Mouse (Mus musculus): Measurements from ENCODE around the gene D430041D05Rik. TPM values are rescaled to one million over a fixed set of nuclear protein-coding genes. Genes with fewer than 3 reads are reported as not detected.

Gene D430041D05Rik
- polyA plus RNA-seq, 1 experiment from 2014 or later, result 0.97 TPM

DNA sequence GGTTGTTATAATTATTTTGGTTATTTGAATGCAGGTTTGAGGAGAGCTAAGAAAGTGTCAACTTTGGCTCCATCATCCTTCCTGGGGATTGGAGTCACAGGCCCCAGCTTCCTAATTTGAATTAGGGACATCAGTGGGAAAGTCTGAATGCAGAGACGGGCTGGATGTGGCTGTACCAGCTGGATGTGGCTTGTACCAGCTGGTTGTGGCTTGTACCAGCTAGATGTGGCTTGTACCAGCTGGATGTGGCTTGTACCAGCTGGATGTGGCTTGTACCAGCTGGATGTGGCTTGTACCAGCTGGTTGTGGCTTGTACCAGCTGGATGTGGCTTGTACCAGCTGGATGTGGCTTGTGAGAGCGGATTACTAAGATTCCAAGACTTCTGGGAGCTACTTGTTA is 8.6 kb upstream of the D430041D05Rik start:
- Histone ChIP-seq H3K4me2 (ENCODE audit: low read depth, severe bottlenecking) (no peak overlapping the region), H3K27ac (replicated peaks; ENCODE audit: low read depth, low read length) (no peak overlapping the region), H3K4me1 (ENCODE audit: control insufficient read depth, insufficient read depth, low read length) (no peaks in the 10 kb centered on the region), H3K36me3 (ENCODE audit: control insufficient read depth, insufficient read depth, low read length) (no peaks in the 10 kb centered on the region), H3K27me3 (ENCODE audit: control insufficient read depth, insufficient read depth, low read length) (no peaks in the 10 kb centered on the region), H3K9me3 (ENCODE audit: control insufficient read depth, low read length) (no peaks in the 10 kb centered on the region), H3K9ac (ENCODE audit: low read length) (no peak overlapping the region), H3K4me3 (ENCODE audit: low read depth, low read length) (no peak overlapping the region)
- ATAC-seq (ENCODE audit: insufficient number of reproducible peaks, low FRiP score, low TSS enrichment, low read depth) (no peak), DNase-seq (ENCODE audit: low spot score) (no peak)
- 76% methylated on average over 2 of the region's 2 CpGs for WGBS

DNA sequence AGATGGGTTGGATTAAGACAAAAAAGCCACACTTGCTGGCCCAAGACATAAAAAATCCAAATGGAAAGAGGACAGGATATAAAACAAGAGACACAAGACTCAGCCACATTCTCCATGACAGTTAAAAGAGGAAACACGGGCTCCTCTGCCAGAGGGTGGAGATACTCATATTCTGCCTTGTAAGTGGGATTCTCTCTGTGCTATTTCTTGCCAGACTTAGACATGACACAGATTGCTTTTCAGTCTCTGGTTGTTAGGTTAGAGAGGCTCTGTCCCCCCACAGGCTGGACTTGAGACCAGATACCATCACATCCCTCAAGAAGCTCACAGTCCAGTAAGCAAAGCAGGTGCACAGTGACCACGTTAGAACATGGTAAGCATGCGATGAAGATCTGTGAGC is 2.2 kb upstream of the D430041D05Rik start:
- WGBS, result 83% methylated on average over 3 of the region's 3 CpGs
- no peak overlapping the region for H3K9ac ChIP-seq (ENCODE audit: low read length)
- H3K4me3 ChIP-seq (ENCODE audit: low read depth, low read length), result no peak overlapping the region
- DNase-seq (ENCODE audit: low spot score) (no peak), ATAC-seq (ENCODE audit: insufficient number of reproducible peaks, low FRiP score, low TSS enrichment, low read depth) (no peak)
- H3K27me3 ChIP-seq (ENCODE audit: control insufficient read depth, insufficient read depth, low read length), result peaks cover 31% of the 10 kb centered on the region
- H3K36me3 ChIP-seq (ENCODE audit: control insufficient read depth, insufficient read depth, low read length), result no peaks in the 10 kb centered on the region
- H3K9me3 ChIP-seq (ENCODE audit: control insufficient read depth, low read length), result no peaks in the 10 kb centered on the region
- H3K4me1 ChIP-seq (ENCODE audit: control insufficient read depth, insufficient read depth, low read length), result 0 out of 2 replicates have a peak, but pooled peaks cover 3% of the 10 kb centered on the region
- no peak overlapping the region for H3K4me2 ChIP-seq (ENCODE audit: low read depth, severe bottlenecking)
- no peak overlapping the region for H3K27ac ChIP-seq (replicated peaks; ENCODE audit: low read depth, low read length)

DNA sequence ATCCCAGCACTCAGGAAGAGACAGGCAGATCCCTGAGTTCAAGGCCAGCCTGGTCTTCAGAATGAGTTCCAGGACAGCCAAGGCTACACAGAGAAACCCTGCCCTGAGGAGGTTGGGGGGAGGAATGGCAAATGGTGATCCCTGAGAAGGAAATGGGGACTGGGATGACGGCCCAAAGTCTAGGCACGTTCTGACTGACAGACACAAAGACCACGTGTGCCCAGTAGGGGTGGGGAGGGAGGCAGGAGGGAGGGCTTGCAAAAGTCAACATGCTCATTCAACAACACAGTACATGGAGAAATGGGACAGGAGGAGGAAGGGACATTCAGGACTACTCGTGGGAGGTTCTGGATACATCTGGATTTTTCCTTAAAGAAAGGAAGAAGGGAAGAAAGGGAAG is 1.7 kb upstream of the D430041D05Rik start:
- H3K4me2 ChIP-seq (ENCODE audit: low read depth, severe bottlenecking), result no peak overlapping the region
- no peaks in the 10 kb centered on the region for H3K36me3 ChIP-seq (ENCODE audit: control insufficient read depth, insufficient read depth, low read length)
- H3K9ac ChIP-seq (ENCODE audit: low read length), result no peak overlapping the region
- WGBS, result 28% methylated on average over 4 of the region's 4 CpGs
- 0 out of 2 replicates have a peak, but pooled peaks cover 3% of the 10 kb centered on the region for H3K4me1 ChIP-seq (ENCODE audit: control insufficient read depth, insufficient read depth, low read length)
- H3K4me3 ChIP-seq (ENCODE audit: low read depth, low read length), result no peak overlapping the region
- H3K27ac ChIP-seq (replicated peaks; ENCODE audit: low read depth, low read length), result no peak overlapping the region
- peaks cover 35% of the 10 kb centered on the region for H3K27me3 ChIP-seq (ENCODE audit: control insufficient read depth, insufficient read depth, low read length)
- DNase-seq (ENCODE audit: low spot score), result no peak
- no peaks in the 10 kb centered on the region for H3K9me3 ChIP-seq (ENCODE audit: control insufficient read depth, low read length)
- ATAC-seq (ENCODE audit: insufficient number of reproducible peaks, low FRiP score, low TSS enrichment, low read depth), result no peak

DNA sequence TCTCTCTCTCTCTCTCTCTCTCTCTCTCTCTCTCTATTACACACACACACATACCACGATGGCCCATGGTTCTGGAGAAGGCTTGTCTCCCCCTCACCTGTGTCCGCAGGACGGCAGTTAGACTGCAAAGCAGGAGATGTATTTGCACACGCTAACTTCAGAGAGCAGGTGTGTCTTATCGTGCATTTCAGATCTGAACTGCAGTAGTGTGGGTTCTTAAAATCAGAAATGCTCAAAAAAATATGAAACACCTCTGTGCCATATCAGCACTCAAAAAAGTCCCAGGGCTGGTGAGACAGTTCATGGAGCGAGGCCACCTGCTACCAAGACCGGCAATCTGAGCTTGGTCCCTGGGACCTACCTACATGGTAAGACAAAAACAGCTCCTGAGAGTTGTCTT is 993 bp upstream of the D430041D05Rik start:
- 0 out of 2 replicates have a peak, but pooled peaks cover 3% of the 10 kb centered on the region for H3K4me1 ChIP-seq (ENCODE audit: control insufficient read depth, insufficient read depth, low read length)
- DNase-seq (ENCODE audit: low spot score), result no peak
- H3K27ac ChIP-seq (replicated peaks; ENCODE audit: low read depth, low read length), result no peak overlapping the region
- WGBS, result 83% methylated on average over 7 of the region's 7 CpGs
- no peaks in the 10 kb centered on the region for H3K9me3 ChIP-seq (ENCODE audit: control insufficient read depth, low read length)
- no peak overlapping the region for H3K9ac ChIP-seq (ENCODE audit: low read length)
- H3K4me3 ChIP-seq (ENCODE audit: low read depth, low read length), result no peak overlapping the region
- no peak for ATAC-seq (ENCODE audit: insufficient number of reproducible peaks, low FRiP score, low TSS enrichment, low read depth)
- H3K36me3 ChIP-seq (ENCODE audit: control insufficient read depth, insufficient read depth, low read length), result no peaks in the 10 kb centered on the region
- peaks cover 38% of the 10 kb centered on the region for H3K27me3 ChIP-seq (ENCODE audit: control insufficient read depth, insufficient read depth, low read length)
- no peak overlapping the region for H3K4me2 ChIP-seq (ENCODE audit: low read depth, severe bottlenecking)

DNA sequence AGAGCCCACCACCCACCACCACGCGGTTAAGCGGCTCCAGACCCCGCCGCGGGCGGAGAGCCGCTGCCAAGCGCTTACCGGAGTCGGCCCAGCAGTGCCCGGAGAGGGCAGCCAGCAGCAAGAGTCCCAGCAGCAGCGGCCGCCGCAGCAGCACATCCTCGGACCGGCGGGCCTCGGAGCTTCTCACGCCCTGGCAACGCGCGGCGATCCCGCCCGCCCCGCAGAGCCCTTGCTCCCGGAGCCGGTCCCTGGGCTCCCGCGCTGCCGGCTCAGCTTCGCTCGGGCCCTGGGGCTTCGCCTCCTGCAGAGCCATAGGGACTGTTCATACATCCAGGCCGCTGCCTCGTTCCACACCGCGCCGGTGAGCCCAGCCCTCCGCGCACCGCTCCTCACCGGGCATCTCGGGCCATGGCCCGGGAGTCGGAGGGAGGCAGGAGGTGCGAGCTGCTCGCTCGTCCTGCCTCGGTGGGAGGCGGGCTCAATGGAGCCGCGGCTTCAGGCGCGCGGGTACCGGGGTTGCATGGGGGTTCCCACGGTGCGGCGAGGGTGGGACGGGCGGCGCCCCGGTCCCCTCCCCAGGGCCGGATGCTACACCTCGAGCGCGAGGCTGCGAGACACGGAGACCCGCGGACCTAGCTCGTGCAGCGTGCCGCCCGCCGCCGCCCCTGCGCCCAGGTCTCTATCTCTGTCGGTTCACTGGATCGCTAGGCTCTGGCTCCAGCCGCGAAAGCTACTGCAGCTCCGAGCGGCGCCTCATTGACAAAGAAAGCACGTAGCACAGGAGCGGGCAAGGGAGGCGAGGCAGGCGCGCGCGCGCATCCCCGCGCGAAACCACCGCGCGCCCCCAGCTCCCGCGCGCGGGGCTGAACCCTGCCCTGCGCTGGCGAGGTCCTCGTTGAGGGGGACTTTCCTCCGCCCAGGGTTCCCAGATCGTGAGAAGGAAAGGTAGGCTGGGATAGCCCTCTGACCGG is 677 bp downstream of the D430041D05Rik start:
- Histone ChIP-seq H3K4me1 (ENCODE audit: control insufficient read depth, insufficient read depth, low read length) (0 out of 2 replicates have a peak, but pooled peaks cover 3% of the 10 kb centered on the region), H3K36me3 (ENCODE audit: control insufficient read depth, insufficient read depth, low read length) (no peaks in the 10 kb centered on the region), H3K4me3 (ENCODE audit: low read depth, low read length) (peak overlapping the region; percentile 62), H3K9ac (ENCODE audit: low read length) (peak overlapping the region; percentile 66), H3K4me2 (ENCODE audit: low read depth, severe bottlenecking) (peak overlapping the region; percentile 99), H3K9me3 (ENCODE audit: control insufficient read depth, low read length) (no peaks in the 10 kb centered on the region), H3K27me3 (ENCODE audit: control insufficient read depth, insufficient read depth, low read length) (peaks cover 38% of the 10 kb centered on the region), H3K27ac (replicated peaks; ENCODE audit: low read depth, low read length) (no peak overlapping the region)
- under 1% methylated on average over 107 of the region's 111 CpGs for WGBS
- DNase-seq (ENCODE audit: low spot score) (peak; percentile 65), ATAC-seq (ENCODE audit: insufficient number of reproducible peaks, low FRiP score, low TSS enrichment, low read depth) (peak; percentile 65)

DNA sequence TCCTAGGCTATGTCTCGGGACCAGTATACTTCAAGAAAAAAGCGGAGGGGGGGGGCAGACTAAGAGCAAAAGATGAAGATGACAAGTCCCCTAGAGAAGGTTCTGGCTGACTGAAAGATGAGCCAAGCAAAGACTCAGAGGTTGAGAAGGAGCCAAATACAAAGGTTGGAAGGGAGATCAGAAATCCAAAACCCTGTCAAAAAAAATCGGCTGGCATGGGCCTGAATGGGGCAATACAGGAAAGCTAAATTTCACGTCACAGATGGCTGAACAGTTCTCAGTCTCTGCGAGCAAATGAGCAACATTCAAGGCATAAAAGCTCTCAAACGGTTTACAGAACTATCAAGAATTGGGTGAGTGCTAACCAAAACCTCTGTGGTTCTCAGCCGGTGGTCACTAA is 2.5 kb downstream of the D430041D05Rik start:
- no peaks in the 10 kb centered on the region for H3K36me3 ChIP-seq (ENCODE audit: control insufficient read depth, insufficient read depth, low read length)
- H3K9me3 ChIP-seq (ENCODE audit: control insufficient read depth, low read length), result no peaks in the 10 kb centered on the region
- 0 out of 2 replicates have a peak, but pooled peaks cover 3% of the 10 kb centered on the region for H3K4me1 ChIP-seq (ENCODE audit: control insufficient read depth, insufficient read depth, low read length)
- peaks cover 38% of the 10 kb centered on the region for H3K27me3 ChIP-seq (ENCODE audit: control insufficient read depth, insufficient read depth, low read length)
- no peak overlapping the region for H3K4me2 ChIP-seq (ENCODE audit: low read depth, severe bottlenecking)
- no peak for DNase-seq (ENCODE audit: low spot score)
- H3K4me3 ChIP-seq (ENCODE audit: low read depth, low read length), result no peak overlapping the region
- no peak overlapping the region for H3K9ac ChIP-seq (ENCODE audit: low read length)
- no peak overlapping the region for H3K27ac ChIP-seq (replicated peaks; ENCODE audit: low read depth, low read length)
- no peak for ATAC-seq (ENCODE audit: insufficient number of reproducible peaks, low FRiP score, low TSS enrichment, low read depth)
- 71% methylated on average over 7 of the region's 7 CpGs for WGBS

DNA sequence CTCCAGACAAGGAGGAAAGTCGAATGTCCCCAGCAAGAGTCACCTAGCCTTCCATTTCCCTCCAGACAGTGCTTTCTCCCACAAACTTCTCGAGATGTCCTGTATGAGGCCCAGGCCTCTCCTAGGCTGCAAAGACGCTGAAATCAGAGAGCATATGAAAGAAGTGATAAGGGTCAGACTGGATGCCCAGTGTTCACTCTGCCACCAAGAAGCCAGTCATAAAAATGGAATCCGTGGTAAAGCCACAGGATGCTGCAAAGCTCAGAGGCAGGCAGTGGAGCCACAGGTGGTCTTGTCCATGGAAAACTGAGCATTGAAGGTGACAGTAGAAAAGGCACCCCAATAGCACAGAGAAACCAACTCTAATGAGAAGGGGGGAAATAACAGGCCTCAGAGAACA is 2.9 kb downstream of the D430041D05Rik start:
- Histone ChIP-seq H3K4me2 (ENCODE audit: low read depth, severe bottlenecking) (no peak overlapping the region), H3K27ac (replicated peaks; ENCODE audit: low read depth, low read length) (no peak overlapping the region), H3K27me3 (ENCODE audit: control insufficient read depth, insufficient read depth, low read length) (peaks cover 38% of the 10 kb centered on the region), H3K36me3 (ENCODE audit: control insufficient read depth, insufficient read depth, low read length) (no peaks in the 10 kb centered on the region), H3K4me3 (ENCODE audit: low read depth, low read length) (no peak overlapping the region), H3K9me3 (ENCODE audit: control insufficient read depth, low read length) (no peaks in the 10 kb centered on the region), H3K9ac (ENCODE audit: low read length) (no peak overlapping the region), H3K4me1 (ENCODE audit: control insufficient read depth, insufficient read depth, low read length) (0 out of 2 replicates have a peak, but pooled peaks cover 3% of the 10 kb centered on the region)
- WGBS, result 75% methylated on average over 4 of the region's 4 CpGs
- no peak for DNase-seq (ENCODE audit: low spot score)
- ATAC-seq (ENCODE audit: insufficient number of reproducible peaks, low FRiP score, low TSS enrichment, low read depth), result no peak

DNA sequence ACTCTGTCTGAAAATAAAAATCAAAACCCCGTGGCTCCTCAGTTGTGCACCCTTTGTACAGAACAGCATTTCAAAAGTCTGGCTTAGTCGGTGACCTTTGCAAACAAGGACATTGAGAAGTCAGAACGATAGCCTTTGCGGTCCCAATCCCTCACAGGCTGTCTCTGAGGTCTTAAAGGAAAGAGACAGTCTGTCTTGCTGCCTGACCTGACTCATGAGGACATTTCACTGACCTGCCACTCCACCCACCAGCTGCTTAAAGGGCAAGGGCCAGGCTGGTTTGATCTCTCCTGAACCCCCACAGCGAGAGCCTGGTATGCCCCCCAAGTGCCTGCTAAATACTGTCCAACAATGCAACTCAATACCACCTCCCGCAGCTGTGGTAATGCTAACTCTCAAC is 6.8 kb downstream of the D430041D05Rik start:
- H3K27ac ChIP-seq (replicated peaks; ENCODE audit: low read depth, low read length), result no peak overlapping the region
- no peaks in the 10 kb centered on the region for H3K9me3 ChIP-seq (ENCODE audit: control insufficient read depth, low read length)
- ATAC-seq (ENCODE audit: insufficient number of reproducible peaks, low FRiP score, low TSS enrichment, low read depth), result no peak
- H3K4me3 ChIP-seq (ENCODE audit: low read depth, low read length), result no peak overlapping the region
- H3K27me3 ChIP-seq (ENCODE audit: control insufficient read depth, insufficient read depth, low read length), result peaks cover 14% of the 10 kb centered on the region
- H3K4me2 ChIP-seq (ENCODE audit: low read depth, severe bottlenecking), result no peak overlapping the region
- no peak overlapping the region for H3K9ac ChIP-seq (ENCODE audit: low read length)
- 89% methylated on average over 6 of the region's 6 CpGs for WGBS
- no peaks in the 10 kb centered on the region for H3K4me1 ChIP-seq (ENCODE audit: control insufficient read depth, insufficient read depth, low read length)
- no peak for DNase-seq (ENCODE audit: low spot score)
- no peaks in the 10 kb centered on the region for H3K36me3 ChIP-seq (ENCODE audit: control insufficient read depth, insufficient read depth, low read length)
